Mouse (Mus musculus) G1E (cell line): ENCODE data around the gene Gm45140. TPM values are rescaled to one million over a fixed set of nuclear protein-coding genes. Genes with fewer than 3 reads are reported as not detected.

Source experiments
- ATAC-seq: 2 replicates; pipeline ENCODE4 v1.8.0; 2016; ENCODE audit warnings: mild to moderate bottlenecking; ENCODE audit not compliant: insufficient number of reproducible peaks, poor library complexity, low FRiP score, severe bottlenecking; ENCODE audit errors: extremely low read depth
- DNase-seq: peaks from one replicate; pipeline ENCODE4 v3.0.0; 2012; ENCODE audit warnings: low spot score
- H3K27me3 ChIP-seq: 2 replicates; pipeline ENCODE4 v1.6.1; 2012; ENCODE audit warnings: mild to moderate bottlenecking, low read length, inconsistent platforms; ENCODE audit not compliant: insufficient read depth
- H3K36me3 ChIP-seq: replicated peaks from 2 replicates; pipeline ENCODE3; 2012; ENCODE audit warnings: mild to moderate bottlenecking, inconsistent platforms
- H3K4me1 ChIP-seq: 2 replicates; pipeline ENCODE4 v1.6.1; 2012; ENCODE audit warnings: low read depth, low read length, inconsistent platforms, mixed read lengths; ENCODE audit not compliant: insufficient read depth
- H3K4me3 ChIP-seq: 2 replicates; pipeline ENCODE4 v1.5.1; 2012; ENCODE audit warnings: low read depth, mild to moderate bottlenecking, inconsistent platforms, low read length, moderate library complexity, mixed read lengths
- H3K9me3 ChIP-seq: replicated peaks from 2 replicates; pipeline ENCODE4 v1.6.1; 2012; ENCODE audit warnings: inconsistent platforms
- CTCF ChIP-seq: IDR thresholded peaks from 2 replicates; pipeline ENCODE4 v1.5.1; 2012; ENCODE audit warnings: low read depth, low read length, inconsistent platforms, mixed read lengths
- GATA1 ChIP-seq: IDR thresholded peaks from 2 replicates; pipeline ENCODE4 v1.6.1; 2012; ENCODE audit warnings: borderline replicate concordance, low read length, inconsistent platforms, mixed read lengths
- GATA2 ChIP-seq: IDR thresholded peaks from 2 replicates; pipeline ENCODE4 v1.6.1; 2012; ENCODE audit warnings: low read depth, low read length, inconsistent platforms, borderline replicate concordance
- POLR2AphosphoS5 ChIP-seq: IDR thresholded peaks from 2 replicates; pipeline ENCODE4 v1.6.1; 2012; ENCODE audit warnings: low read depth, low read length, inconsistent platforms; ENCODE audit not compliant: insufficient replicate concordance
- TAL1 ChIP-seq: conservative IDR thresholded peaks from 2 replicates; pipeline ENCODE4 v1.6.1; 2012; ENCODE audit warnings: low read depth, low read length, inconsistent platforms, mixed read lengths
- polyA plus RNA-seq: library from polyadenylated mRNA; stranded (reverse); fragments of >175 nt; gene quantifications from 2 replicates; pipeline ENCODE4 v1.2.3, GENCODE M21; 2012
- total RNA-seq, 2 experiments: library from RNA; stranded (forward) in 1 of 2; stranded (reverse) in 1 of 2; fragments of 200-1000 nt in 1 of 2; fragments of >200 nt in 1 of 2; fragmentation: Nextera tagmentation in 1 of 2; gene quantifications; 2 replicates each; pipeline ENCODE4 v1.2.3; 2014 to 2017

Gene Gm45140
- total and polyA plus RNA-seq, 3 experiments = 10.5 to 19.5 (median 13.8) TPM

GRCm38 (mm10) chr6:87750184-87750910 lies 85.2 kb downstream of the Gm45140 start:
- no peak for ATAC-seq
- Histone ChIP-seq H3K36me3 (no peaks in the 10 kb centered on the region), H3K27me3 (peaks cover 52% of the 10 kb centered on the region), H3K9me3 (no peaks in the 10 kb centered on the region), H3K4me3 (no peak overlapping the region), H3K4me1 (peaks cover 55% of the 10 kb centered on the region)
- no peak for DNase-seq
- TF ChIP-seq GATA1 (no peak), CTCF (no peak), TAL1 (no peak), POLR2AphosphoS5 (no peak), GATA2 (no peak)

- ATAC-seq (peak; percentile 28; the same call in 1 of the 2 replicates), DNase-seq (no peak)
- Histone ChIP-seq H3K4me1 (peaks cover 47% of the 10 kb centered on the region), H3K9me3 (no peaks in the 10 kb centered on the region), H3K36me3 (no peaks in the 10 kb centered on the region), H3K27me3 (peaks cover 36% of the 10 kb centered on the region), H3K4me3 (peak overlapping the region; percentile 46)
- TF ChIP-seq GATA1 (no peak), GATA2 (no peak), POLR2AphosphoS5 (no peak), TAL1 (no peak), CTCF (no peak)
These were observed 87.1 kb downstream of the Gm45140 start for GRCm38 (mm10) chr6:87748531-87748930.

GRCm38 (mm10) chr6:87748078-87748477 lies 87.5 kb downstream of the Gm45140 start:
- Histone ChIP-seq H3K4me1 (peaks cover 45% of the 10 kb centered on the region), H3K27me3 (peaks cover 31% of the 10 kb centered on the region), H3K4me3 (peak overlapping the region; percentile 46), H3K36me3 (no peaks in the 10 kb centered on the region), H3K9me3 (no peaks in the 10 kb centered on the region)
- DNase-seq = no peak
- TF ChIP-seq GATA1 (no peak), POLR2AphosphoS5 (no peak), CTCF (no peak)
- ATAC-seq = no peak

GRCm38 (mm10) chr6:87746849-87747248 lies 88.7 kb downstream of the Gm45140 start:
- ATAC-seq = no peak
- Histone ChIP-seq H3K4me1 (peaks cover 56% of the 10 kb centered on the region), H3K4me3 (no peak overlapping the region)

GRCm38 (mm10) chr6:87746059-87746458 lies 89.5 kb downstream of the Gm45140 start:
- H3K9me3 ChIP-seq = no peaks in the 10 kb centered on the region; the same call in 1 of the 2 replicates
- ATAC-seq (no peak), DNase-seq (no peak)
- H3K36me3 ChIP-seq = no peaks in the 10 kb centered on the region
- TF ChIP-seq POLR2AphosphoS5 (no peak), GATA1 (no peak), CTCF (no peak), TAL1 (no peak), GATA2 (no peak)
- peaks cover 62% of the 10 kb centered on the region for H3K4me1 ChIP-seq
- H3K4me3 ChIP-seq = no peak overlapping the region
- H3K27me3 ChIP-seq = peaks cover 16% of the 10 kb centered on the region

More at GRCm38 (mm10) chr6:87746849-87747248, 88.7 kb downstream of the Gm45140 start:
- H3K27me3 ChIP-seq = peaks cover 24% of the 10 kb centered on the region
- H3K9me3 ChIP-seq = no peaks in the 10 kb centered on the region; the same call in 1 of the 2 replicates
- TF ChIP-seq CTCF (no peak), TAL1 (no peak), POLR2AphosphoS5 (no peak), GATA2 (no peak), GATA1 (no peak)
- no peaks in the 10 kb centered on the region for H3K36me3 ChIP-seq
- DNase-seq = no peak

- H3K9me3 ChIP-seq = no peaks in the 10 kb centered on the region; the same call in 1 of the 2 replicates
- H3K4me3 ChIP-seq = no peak overlapping the region
- H3K4me1 ChIP-seq = peaks cover 67% of the 10 kb centered on the region
- ATAC-seq = no peak
- H3K27me3 ChIP-seq = peaks cover 8% of the 10 kb centered on the region
- TF ChIP-seq GATA1 (no peak), TAL1 (no peak), GATA2 (no peak), CTCF (no peak), POLR2AphosphoS5 (no peak)
- H3K36me3 ChIP-seq = no peaks in the 10 kb centered on the region
- no peak for DNase-seq
These were observed 90.3 kb downstream of the Gm45140 start for GRCm38 (mm10) chr6:87745301-87745700.
